Mouse (Mus musculus) layer of hippocampus, postnatal 14 days (tissue): ENCODE data around the gene Mcu. TPM values are rescaled to one million over a fixed set of nuclear protein-coding genes. Genes with fewer than 3 reads are reported as not detected.
A peak's percentile ranks its signal among the peaks of the same experiment; 100 is the strongest.

Experiments used
- DNase-seq, 2 experiments: peaks; one replicate each; pipeline ENCODE4 v3.0.0; 2021 to 2022; ENCODE audit warnings: low spot score in 2 of 2, mixed read lengths in 1 of 2
- long read RNA-seq, 2 experiments: library from polyadenylated mRNA; stranded (forward); transcript quantifications; one replicate each; pipeline ENCODE4 v2.0.0; 2021
- total RNA-seq, 2 experiments: library from RNA; stranded (reverse); gene quantifications; 2 replicates each; pipeline ENCODE4 v1.2.3; 2021

Mcu gene
- 10 to 100 TPM; 57.7 to 58.3 TPM for total RNA-seq
- long read RNA-seq, experiment 1, transcript Mcu-202 (8 exons, 2,872 nt), result major isoform, 5 of 6 reads
- long read RNA-seq, experiment 1, partial matches to known transcripts, result 0 of 6 reads
- long read RNA-seq, experiment 1, other reads (novel, unspliced or antisense), result 1 of 6 reads
- long read RNA-seq, experiment 2, partial matches to known transcripts, result 2 of 9 reads
- long read RNA-seq, experiment 2, other reads (novel, unspliced or antisense), result 3 of 9 reads

DNA sequence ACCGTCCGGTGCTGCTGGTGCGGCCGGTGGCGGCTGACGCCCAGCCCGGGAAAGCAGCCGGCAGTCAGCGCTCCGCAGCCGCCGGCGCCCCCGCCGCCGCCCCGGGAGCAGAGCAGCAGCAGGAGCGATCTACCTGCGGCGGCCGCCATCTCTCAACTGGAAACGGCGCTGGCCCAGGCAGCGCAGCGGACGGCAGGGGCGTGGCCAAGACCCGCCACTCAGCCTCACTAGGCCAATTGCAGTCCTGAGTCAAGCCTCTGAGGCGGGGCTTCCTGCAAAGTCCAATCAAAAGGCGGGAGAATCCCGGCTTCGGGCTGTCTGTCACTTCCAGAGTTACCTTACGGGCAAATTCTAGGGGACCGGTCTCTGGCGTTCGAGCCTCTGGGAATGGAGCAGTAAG, at the start of gene Mcu:
Gene Mcu (minus strand): TSS at position 171 of the 400 bp plus-strand sequence.
- peak; percentile 95 to 97 for DNase-seq

GRCm38 (mm10) chr10:59665503-59666291, 49.2 kb upstream of the Mcu start:
- peak; percentile 21 to 28 for DNase-seq

DNA sequence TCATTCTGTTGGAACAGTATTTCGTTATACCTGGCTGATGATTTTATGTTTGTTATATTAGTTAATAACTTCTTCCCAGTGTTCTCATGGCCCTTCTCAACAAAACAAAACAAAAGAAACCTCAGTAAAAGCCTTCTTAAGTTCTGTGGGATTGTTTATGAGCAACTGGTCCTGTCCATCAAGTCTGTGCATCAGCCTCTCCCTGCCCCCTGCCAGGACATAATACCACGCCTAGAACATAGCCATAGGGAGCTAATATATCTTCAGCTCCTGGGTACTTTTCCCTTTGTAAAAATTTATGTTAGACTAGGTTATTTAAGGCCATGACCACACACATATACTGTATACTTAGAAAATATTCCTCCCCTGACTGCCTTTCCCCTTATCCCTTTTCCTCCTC, 48.3 kb upstream of the Mcu start:
- no peak for DNase-seq

DNA sequence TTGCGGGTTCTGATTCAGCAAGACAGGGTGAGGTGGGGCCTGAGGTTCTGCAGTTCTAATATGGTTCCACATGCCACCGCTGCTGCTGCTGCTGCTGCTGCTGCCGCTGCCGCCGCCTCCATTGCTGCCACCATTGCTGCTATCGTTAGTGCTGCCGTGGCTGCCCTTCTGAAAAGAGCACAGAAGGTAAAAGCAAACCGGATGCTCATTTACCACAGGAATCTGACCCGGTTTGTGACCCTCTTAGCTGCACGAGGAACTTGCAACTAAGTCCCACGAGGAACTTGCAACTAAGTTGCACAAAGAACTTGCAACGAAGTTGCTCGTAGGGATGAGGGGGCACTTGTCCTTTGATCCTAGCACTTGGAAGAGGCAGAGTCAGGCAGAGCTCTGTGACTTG, 40.3 kb upstream of the Mcu start:
- DNase-seq, result no peak

GRCm38 (mm10) chr10:59646821-59647378, 30.4 kb upstream of the Mcu start:
- DNase-seq, result no peak

- no peak for DNase-seq
These were observed 28.7 kb upstream of the Mcu start for GRCm38 (mm10) chr10:59645153-59645552.

- DNase-seq, result no peak
These were observed 28.2 kb upstream of the Mcu start for GRCm38 (mm10) chr10:59644710-59645109.

DNA sequence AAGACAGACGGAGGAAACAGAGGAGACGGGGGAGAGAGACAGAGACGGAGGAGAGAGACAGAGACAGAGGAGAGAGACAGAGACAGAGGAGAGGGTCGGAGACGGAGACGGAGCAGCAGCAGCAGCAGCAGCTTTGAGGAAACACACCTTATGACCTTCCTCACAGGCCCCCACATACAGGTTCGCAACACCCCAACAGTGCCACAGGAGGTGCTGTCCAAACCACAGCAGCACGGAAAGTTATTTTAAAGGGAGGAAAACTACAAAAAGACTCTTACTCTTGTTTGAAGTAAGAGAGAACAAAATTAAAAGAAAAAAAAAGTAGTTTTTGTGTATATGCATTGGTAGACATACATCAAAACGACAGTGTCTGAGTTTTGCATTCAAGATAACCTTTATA, 27.2 kb upstream of the Mcu start:
- DNase-seq, result no peak

GRCm38 (mm10) chr10:59642659-59643377, 26.3 kb upstream of the Mcu start:
- no peak for DNase-seq

DNA sequence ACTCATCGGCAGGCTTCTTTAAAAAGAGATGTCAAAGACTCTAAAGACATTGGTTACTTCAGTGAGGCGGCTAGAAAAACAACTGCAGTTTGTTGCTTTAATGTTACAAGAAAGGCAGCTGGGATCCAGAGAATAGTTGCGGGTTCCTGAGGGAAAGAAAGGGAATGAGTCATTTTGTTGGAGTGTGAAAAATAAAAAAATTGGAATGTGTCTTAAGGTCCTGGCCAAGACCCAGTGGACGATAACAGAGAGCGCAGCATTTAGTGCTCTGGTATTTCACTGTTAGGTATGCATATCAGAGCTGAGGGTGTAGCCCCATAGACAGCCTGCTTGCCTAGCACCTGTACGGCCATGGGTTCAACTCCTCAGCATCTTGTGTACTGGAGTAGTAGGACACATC, 22.1 kb upstream of the Mcu start:
- no peak for DNase-seq

DNA sequence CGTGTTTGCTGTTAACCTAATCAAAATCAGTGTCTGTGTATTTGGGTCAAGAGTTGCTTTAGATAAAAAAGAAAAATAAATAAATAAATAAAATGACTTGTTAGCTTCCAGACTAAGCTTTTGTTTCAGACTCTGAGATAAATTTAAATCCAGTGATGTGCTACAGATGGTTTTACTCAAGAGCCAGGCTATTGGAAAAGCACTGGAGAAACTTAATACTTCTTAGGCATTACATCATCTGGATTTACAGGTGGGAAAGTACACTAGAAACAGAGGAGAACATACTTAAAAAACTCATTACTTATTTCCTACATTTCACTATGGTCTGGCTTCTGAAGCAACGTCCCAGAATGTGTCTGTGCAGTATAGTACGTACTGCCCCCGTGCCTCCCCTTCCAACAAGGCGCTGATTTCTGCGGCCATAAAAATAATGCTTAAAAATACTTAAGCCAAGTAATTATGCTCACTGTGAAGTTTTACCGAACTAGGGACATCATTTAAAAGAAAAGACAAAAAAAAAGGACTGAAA, 21.2 kb upstream of the Mcu start:
- DNase-seq, result no peak

DNA sequence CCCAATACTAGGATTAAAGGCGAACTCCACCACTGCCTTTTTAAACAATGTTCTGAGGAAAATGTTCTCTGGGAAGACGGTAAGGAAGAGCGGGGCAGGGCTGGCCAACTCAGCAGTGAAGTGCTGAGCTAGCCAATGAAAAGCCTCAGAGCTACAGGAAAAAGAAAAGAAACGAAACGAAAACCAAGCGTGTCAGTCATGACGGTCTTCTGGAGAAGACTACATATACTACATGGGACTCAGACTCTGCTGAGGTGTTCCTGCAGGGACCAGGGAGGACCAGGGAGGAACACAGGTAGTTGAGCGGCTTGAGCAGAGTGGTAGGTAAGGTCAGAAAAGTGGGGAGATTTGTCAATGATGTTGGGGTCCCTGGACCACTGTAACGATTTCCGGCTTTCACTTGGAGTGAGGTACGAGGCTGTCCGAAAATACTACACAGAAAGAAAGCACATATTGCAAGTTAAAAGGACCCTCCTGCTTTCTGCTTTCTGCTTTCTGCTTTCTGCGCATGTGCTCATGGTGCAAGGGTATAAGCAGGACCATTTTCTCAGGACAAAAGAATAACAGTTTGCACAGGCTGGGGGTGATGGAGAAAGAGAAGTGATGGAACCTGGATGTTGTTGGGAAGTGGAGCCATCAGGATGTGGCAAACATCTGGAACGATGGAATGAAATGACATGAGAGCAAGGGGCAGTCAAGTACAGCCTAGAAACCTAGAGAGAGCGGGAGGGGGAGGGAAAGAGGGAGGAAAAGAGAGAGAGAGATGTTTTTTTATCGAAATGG, 20.4 kb upstream of the Mcu start:
- no peak for DNase-seq

DNA sequence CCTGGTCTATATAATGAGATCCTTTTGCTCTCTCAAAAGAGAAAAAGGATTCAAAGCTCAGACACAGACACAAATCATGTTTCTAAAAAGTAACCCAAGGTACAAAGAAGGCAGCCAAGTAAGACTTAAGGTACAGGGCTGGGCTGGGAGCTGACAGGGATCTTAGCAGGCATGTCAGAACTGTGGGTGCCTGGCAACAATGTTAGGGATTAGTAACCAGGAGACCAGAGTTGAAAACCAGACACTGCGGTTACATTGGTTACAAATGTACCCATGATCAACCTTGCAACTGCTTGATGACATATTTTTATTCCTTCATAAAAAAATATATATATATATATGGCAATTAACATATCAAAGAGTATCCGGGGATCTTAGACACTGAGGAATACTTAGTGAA, 19.6 kb upstream of the Mcu start:
- DNase-seq, result no peak

DNA sequence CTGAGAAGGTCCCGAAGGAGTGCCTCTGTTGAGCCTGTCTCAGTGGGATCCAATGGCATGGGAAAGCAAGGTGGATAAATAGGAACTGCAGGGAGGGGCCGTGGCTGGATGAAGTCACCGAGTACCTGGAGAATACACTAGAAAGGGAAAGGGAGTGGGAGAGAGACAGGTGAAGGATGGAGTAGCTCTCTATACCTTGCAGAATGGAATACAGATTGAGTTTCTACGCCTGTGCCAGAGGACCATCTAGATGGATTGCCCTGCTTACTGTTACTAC, 13.0 kb upstream of the Mcu start:
- DNase-seq, result no peak

- DNase-seq, result no peak
These were observed 12.4 kb upstream of the Mcu start for GRCm38 (mm10) chr10:59628641-59629505.

- no peak for DNase-seq
These were observed 7.0 kb upstream of the Mcu start for GRCm38 (mm10) chr10:59623496-59623895.

DNA sequence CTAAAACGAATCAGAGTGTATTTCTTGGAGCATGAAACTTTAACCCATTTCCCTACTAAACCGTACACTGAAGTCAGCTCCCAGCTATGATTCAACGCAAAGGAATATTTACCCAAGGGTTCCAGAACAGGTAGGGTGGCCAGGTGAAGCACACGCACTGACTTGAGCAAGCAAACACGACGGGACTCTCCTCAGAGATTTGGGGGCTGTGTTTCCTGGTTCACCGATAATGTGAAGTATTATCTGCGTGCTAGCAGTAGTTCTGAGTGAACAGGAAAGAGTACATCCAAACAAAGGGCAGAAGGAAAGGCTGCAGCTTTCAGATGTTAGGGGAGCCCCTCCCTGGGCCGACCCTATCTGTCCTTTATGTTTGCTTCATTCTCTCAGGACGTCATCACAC, 4.9 kb upstream of the Mcu start:
- no peak for DNase-seq

DNA sequence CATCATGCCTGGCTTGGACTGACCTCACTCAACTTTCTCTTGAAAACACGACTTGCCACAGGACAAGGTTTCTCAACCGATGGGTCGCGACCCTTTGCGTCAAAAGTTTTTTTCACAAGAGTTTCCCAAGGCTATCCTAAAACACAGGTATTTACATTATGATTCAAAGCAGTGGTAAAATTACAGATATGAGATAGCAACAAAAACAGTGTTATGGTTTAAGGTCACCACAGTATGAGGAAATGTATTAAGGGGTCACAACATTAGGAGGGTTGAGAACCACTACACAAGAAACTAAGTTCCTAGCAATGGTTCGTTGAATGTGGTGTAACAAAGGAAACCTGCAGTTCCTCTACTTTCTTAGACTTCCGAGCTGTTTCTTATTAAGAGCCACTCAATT, 1.3 kb upstream of the Mcu start:
- DNase-seq, result no peak

GRCm38 (mm10) chr10:59615981-59616520, 441 bp downstream of the Mcu start, which contains the start of gene Gm10322:
Gm10322 (plus strand) TSS chr10:59616063.
- peak in 1 of 2 experiments; percentile 68 for DNase-seq

DNA sequence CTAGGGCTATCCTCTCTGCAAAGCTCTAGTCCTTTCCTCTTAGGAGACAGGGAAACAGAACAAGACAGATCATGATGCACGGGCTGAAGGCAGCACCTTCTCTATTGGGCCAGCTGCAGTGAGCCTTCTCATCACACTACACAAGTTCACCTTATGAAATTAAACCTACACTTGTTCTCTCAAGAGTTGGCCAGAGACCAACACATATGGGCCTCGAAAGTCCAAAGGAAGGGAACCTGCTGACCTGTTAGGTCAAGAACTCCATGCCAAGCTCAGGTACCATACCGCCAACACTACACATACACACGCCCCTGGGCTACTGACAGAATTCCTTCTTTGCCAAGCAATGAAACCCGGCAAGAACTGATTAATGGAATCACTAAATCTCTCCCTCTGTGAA, 1.1 kb downstream of the Mcu start:
- no peak for DNase-seq
